Mouse (Mus musculus): ENCODE results near the gene Bbx. TPM values are rescaled to one million over a fixed set of nuclear protein-coding genes. Genes with fewer than 3 reads are reported as not detected.

The Bbx gene
- total RNA-seq (2021), result 1 to 10 TPM; 7.8 to 9.4 TPM
- long read RNA-seq, experiment 1, partial matches to known transcripts, result 1 of 1 reads
- long read RNA-seq, experiment 1, other reads (novel, unspliced or antisense), result 0 of 1 reads
- long read RNA-seq, experiment 2, result 0 reads

- DNase-seq (ENCODE audit: low spot score), result peak; percentile 96
Observed at GRCm38 (mm10) chr16:50432062-50432878, at the start of gene Bbx. TSS of gene Bbx (minus strand) at chr16:50432390.

- DNase-seq (ENCODE audit: low spot score), result no peak
Observed at GRCm38 (mm10) chr16:50481892-50482291, 49.7 kb upstream of the Bbx start.

GRCm38 (mm10) chr16:50481341-50481740 is 49.2 kb upstream of the Bbx start:
- no peak for DNase-seq (ENCODE audit: low spot score)

GRCm38 (mm10) chr16:50478695-50479094 is 46.5 kb upstream of the Bbx start:
- no peak for DNase-seq (ENCODE audit: low spot score)

- DNase-seq (ENCODE audit: low spot score), result no peak
Observed at GRCm38 (mm10) chr16:50477628-50478027, 45.4 kb upstream of the Bbx start.

GRCm38 (mm10) chr16:50462226-50462870 is 30.2 kb upstream of the Bbx start:
- no peak for DNase-seq (ENCODE audit: low spot score)

GRCm38 (mm10) chr16:50459146-50459545 is 27.0 kb upstream of the Bbx start:
- no peak for DNase-seq (ENCODE audit: low spot score)

GRCm38 (mm10) chr16:50456053-50456452 is 23.9 kb upstream of the Bbx start:
- DNase-seq (ENCODE audit: low spot score), result no peak

- no peak for DNase-seq (ENCODE audit: low spot score)
Observed at GRCm38 (mm10) chr16:50449086-50449485, 16.9 kb upstream of the Bbx start.

GRCm38 (mm10) chr16:50445014-50445413 is 12.8 kb upstream of the Bbx start:
- no peak for DNase-seq (ENCODE audit: low spot score)

GRCm38 (mm10) chr16:50438816-50439215 is 6.6 kb upstream of the Bbx start:
- DNase-seq (ENCODE audit: low spot score), result no peak

GRCm38 (mm10) chr16:50437788-50438187 is 5.6 kb upstream of the Bbx start:
- DNase-seq (ENCODE audit: low spot score), result no peak

- no peak for DNase-seq (ENCODE audit: low spot score)
Observed at GRCm38 (mm10) chr16:50437331-50437730, 5.1 kb upstream of the Bbx start.

GRCm38 (mm10) chr16:50431011-50431981 is 894 bp downstream of the Bbx start:
- DNase-seq (ENCODE audit: low spot score), result peak; percentile 18

- DNase-seq (ENCODE audit: low spot score), result no peak
Observed at GRCm38 (mm10) chr16:50430515-50430877, 1.7 kb downstream of the Bbx start.

GRCm38 (mm10) chr16:50429692-50430514 is 2.3 kb downstream of the Bbx start:
- DNase-seq (ENCODE audit: low spot score), result no peak

GRCm38 (mm10) chr16:50428871-50429691 is 3.1 kb downstream of the Bbx start:
- DNase-seq (ENCODE audit: low spot score), result no peak

- no peak for DNase-seq (ENCODE audit: low spot score)
Observed at GRCm38 (mm10) chr16:50420130-50420529, 12.1 kb downstream of the Bbx start.

- DNase-seq (ENCODE audit: low spot score), result no peak
Observed at GRCm38 (mm10) chr16:50415406-50415805, 16.8 kb downstream of the Bbx start.

GRCm38 (mm10) chr16:50402851-50403250 is 29.3 kb downstream of the Bbx start:
- no peak for DNase-seq (ENCODE audit: low spot score)

Data from gastrocnemius, adult 18-20 months (tissue).